Mouse (Mus musculus) kidney, embryonic 14.5 days (tissue): ENCODE measurements at regions not wholly inside any gene's neighbourhood (a gene's known extent, or its start where the extent isn't known, plus 50 kb on each side); places are given as distances from the start of the nearest gene placed in this dataset.

Experiments used
- ATAC-seq: fragments of 200-750 bp; cut with Nextera tagmentation; 2 replicates; pipeline ENCODE4 v1.8.0; 2017; ENCODE audit warnings: moderate number of reproducible peaks, mild to moderate bottlenecking, moderate TSS enrichment, moderate library complexity; ENCODE audit not compliant: low FRiP score, low TSS enrichment
- H3K27ac ChIP-seq: fragments of 300-500 bp; sonication (generic); 2 replicates; pipeline ENCODE4 v1.5.1; 2014; ENCODE audit warnings: low read depth, mild to moderate bottlenecking, low read length, moderate library complexity, mixed read lengths
- H3K27me3 ChIP-seq: fragments of 300-500 bp; sonication (generic); 2 replicates; pipeline ENCODE4 v1.6.1; 2014; ENCODE audit warnings: mild to moderate bottlenecking, low read length; ENCODE audit not compliant: control insufficient read depth, insufficient read depth
- H3K36me3 ChIP-seq: fragments of 300-500 bp; sonication (generic); 2 replicates; pipeline ENCODE4 v1.6.1; 2014; ENCODE audit warnings: low read length, mixed read lengths; ENCODE audit not compliant: control insufficient read depth, insufficient read depth
- H3K4me1 ChIP-seq: fragments of 300-500 bp; sonication (generic); 2 replicates; pipeline ENCODE4 v1.6.1; 2014; ENCODE audit warnings: low read length, mixed read lengths; ENCODE audit not compliant: control insufficient read depth, insufficient read depth
- H3K4me2 ChIP-seq: fragments of 300-500 bp; sonication (generic); replicated peaks from 2 replicates; pipeline ENCODE4 v1.6.1; 2014; ENCODE audit warnings: low read depth, mild to moderate bottlenecking, low read length
- H3K4me3 ChIP-seq: fragments of 300-500 bp; sonication (generic); 2 replicates; pipeline ENCODE4 v1.5.1; 2014; ENCODE audit warnings: mild to moderate bottlenecking, low read length
- H3K9ac ChIP-seq: fragments of 300-500 bp; sonication (generic); 2 replicates; pipeline ENCODE4 v1.6.1; 2014; ENCODE audit warnings: low read depth, mild to moderate bottlenecking, low read length, moderate library complexity
- H3K9me3 ChIP-seq: fragments of 300-500 bp; sonication (generic); 2 replicates; pipeline ENCODE4 v1.6.1; 2016; ENCODE audit warnings: low read length; ENCODE audit not compliant: control insufficient read depth
- WGBS: fragments of 180-500 bp; shearing (Covaris S2); extraction: QIAGEN DNeasy Blood & Tissue Kit; methylation state at CpG from one replicate; pipeline ENCODE4 v1.1.7; 2014; 5-methylcytosine and 5-hydroxymethylcytosine counted together

- Histone ChIP-seq H3K36me3 (no peaks in the 10 kb centered on the region), H3K9me3 (0 out of 2 replicates have a peak, but pooled peaks cover 2% of the 10 kb centered on the region), H3K4me1 (no peaks in the 10 kb centered on the region), H3K4me2 (no peak overlapping the region), H3K9ac (no peak overlapping the region), H3K4me3 (no peak overlapping the region), H3K27ac (no peak overlapping the region), H3K27me3 (no peaks in the 10 kb centered on the region)
- no peak for ATAC-seq
- WGBS, result 54% methylated on average over 3 of the region's 3 CpGs
Observed at GRCm38 (mm10) chr11:64579826-64580225, 143.4 kb upstream of the F930015N05Rik start.

DNA sequence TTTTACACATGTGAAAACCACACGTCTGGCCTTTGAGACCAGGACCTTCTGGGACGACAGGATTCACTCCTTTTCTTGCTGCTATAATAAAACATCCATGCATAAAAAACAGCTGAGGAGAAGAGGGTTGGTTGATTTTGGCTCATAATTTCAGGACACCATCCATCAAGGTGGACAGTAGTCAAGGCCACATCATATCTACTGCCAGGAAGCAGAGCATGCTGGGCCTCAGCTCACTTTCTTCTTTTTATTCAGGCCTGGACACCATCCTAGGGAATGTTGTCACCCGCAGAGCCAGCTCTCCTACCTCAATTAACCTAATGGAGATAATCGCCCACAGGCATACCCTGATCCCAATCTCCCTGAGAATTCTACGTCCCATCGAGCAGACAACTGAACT, 149.6 kb upstream of the F930015N05Rik start:
- Histone ChIP-seq H3K4me1 (no peaks in the 10 kb centered on the region), H3K27ac (no peak overlapping the region), H3K9ac (no peak overlapping the region), H3K27me3 (no peaks in the 10 kb centered on the region), H3K9me3 (no peaks in the 10 kb centered on the region), H3K4me3 (no peak overlapping the region), H3K36me3 (no peaks in the 10 kb centered on the region), H3K4me2 (no peak overlapping the region)
- 75% methylated on average over 6 of the region's 6 CpGs for WGBS
- ATAC-seq, result no peak

- H3K4me3 ChIP-seq, result no peak overlapping the region
- no peak overlapping the region for H3K27ac ChIP-seq
- no peaks in the 10 kb centered on the region for H3K4me1 ChIP-seq
- no peak overlapping the region for H3K9ac ChIP-seq
- no peaks in the 10 kb centered on the region for H3K27me3 ChIP-seq
- 79% methylated on average over 7 of the region's 7 CpGs for WGBS
- ATAC-seq, result no peak
- H3K9me3 ChIP-seq, result no peaks in the 10 kb centered on the region
- no peaks in the 10 kb centered on the region for H3K36me3 ChIP-seq
- H3K4me2 ChIP-seq, result no peak overlapping the region
Observed at GRCm38 (mm10) chr11:64587034-64587710, 150.7 kb upstream of the F930015N05Rik start.

- Histone ChIP-seq H3K9me3 (no peaks in the 10 kb centered on the region), H3K36me3 (no peaks in the 10 kb centered on the region), H3K9ac (no peak overlapping the region), H3K4me1 (no peaks in the 10 kb centered on the region), H3K4me2 (no peak overlapping the region), H3K4me3 (no peak overlapping the region), H3K27ac (no peak overlapping the region), H3K27me3 (peaks cover 2% of the 10 kb centered on the region)
- WGBS, result 20% methylated on average over 13 of the region's 13 CpGs
- peak; percentile 43; the same call in 1 of the 2 replicates for ATAC-seq
Observed at GRCm38 (mm10) chr11:64587751-64588600, 151.5 kb upstream of the F930015N05Rik start.

- Histone ChIP-seq H3K4me3 (no peak overlapping the region), H3K9me3 (no peaks in the 10 kb centered on the region), H3K36me3 (no peaks in the 10 kb centered on the region), H3K9ac (no peak overlapping the region), H3K27me3 (peaks cover 7% of the 10 kb centered on the region), H3K4me1 (no peaks in the 10 kb centered on the region), H3K4me2 (no peak overlapping the region), H3K27ac (no peak overlapping the region)
- WGBS, result 47% methylated on average over 6 of the region's 6 CpGs
- ATAC-seq, result no peak
Observed at GRCm38 (mm10) chr11:64588601-64588989, 152.1 kb upstream of the F930015N05Rik start.

DNA sequence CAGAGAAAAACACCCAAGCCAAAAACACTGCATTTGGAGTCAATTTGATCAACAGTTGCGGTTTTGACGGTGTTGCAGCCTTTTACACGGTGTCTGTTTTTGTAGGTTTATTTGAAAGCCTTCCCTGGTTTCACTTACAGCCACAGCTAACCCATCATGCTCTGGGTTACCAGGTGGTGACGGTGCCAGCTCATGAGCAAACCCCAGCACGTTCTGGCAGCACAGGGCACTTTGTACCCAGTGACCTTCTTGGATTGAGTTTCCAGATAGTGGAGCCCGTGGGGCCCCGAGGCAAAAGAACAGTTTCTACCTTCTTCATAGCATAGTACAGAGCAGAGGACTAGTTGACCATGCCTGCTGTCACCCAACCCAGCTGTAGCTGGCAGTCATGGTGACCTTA, 152.6 kb upstream of the F930015N05Rik start:
- H3K4me2 ChIP-seq, result no peak overlapping the region
- H3K4me3 ChIP-seq, result no peak overlapping the region
- no peak overlapping the region for H3K27ac ChIP-seq

GRCm38 (mm10) chr11:64590091-64590490, 153.6 kb upstream of the F930015N05Rik start:
- 80% methylated on average over 4 of the region's 4 CpGs for WGBS
- Histone ChIP-seq H3K27me3 (peaks cover 9% of the 10 kb centered on the region), H3K4me2 (no peak overlapping the region), H3K36me3 (no peaks in the 10 kb centered on the region), H3K9ac (no peak overlapping the region), H3K27ac (no peak overlapping the region), H3K4me1 (no peaks in the 10 kb centered on the region), H3K9me3 (no peaks in the 10 kb centered on the region), H3K4me3 (no peak overlapping the region)
- no peak for ATAC-seq

More for the DNA sequence above, 152.6 kb upstream of the F930015N05Rik start:
- Histone ChIP-seq H3K9ac (no peak overlapping the region), H3K27me3 (peaks cover 7% of the 10 kb centered on the region), H3K36me3 (no peaks in the 10 kb centered on the region), H3K9me3 (no peaks in the 10 kb centered on the region), H3K4me1 (no peaks in the 10 kb centered on the region)
- no peak for ATAC-seq
- WGBS, result 58% methylated on average over 7 of the region's 7 CpGs

DNA sequence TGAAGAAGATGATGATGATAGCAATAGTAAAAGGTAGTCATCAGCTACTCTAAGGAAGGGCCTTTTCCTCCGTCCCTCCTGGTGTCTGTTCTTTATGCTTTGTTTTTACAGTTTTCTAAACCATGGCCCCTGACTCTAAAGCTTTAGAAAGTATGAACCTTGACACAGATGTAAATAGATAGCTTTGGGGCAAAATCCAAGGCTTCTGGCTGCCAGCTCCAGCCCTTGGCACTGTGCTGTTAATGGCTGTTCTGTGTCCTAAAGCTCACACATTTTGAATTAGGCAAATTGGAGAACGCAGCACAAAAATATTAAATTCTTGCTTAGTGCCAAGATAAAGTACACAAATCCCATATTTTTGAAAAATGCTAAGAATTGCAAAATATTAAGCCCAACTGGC, 155.8 kb upstream of the F930015N05Rik start:
- Histone ChIP-seq H3K27me3 (peaks cover 10% of the 10 kb centered on the region), H3K27ac (no peak overlapping the region), H3K9me3 (no peaks in the 10 kb centered on the region), H3K4me1 (no peaks in the 10 kb centered on the region), H3K4me2 (no peak overlapping the region), H3K9ac (no peak overlapping the region), H3K4me3 (no peak overlapping the region), H3K36me3 (no peaks in the 10 kb centered on the region)
- ATAC-seq, result no peak
- 90% methylated on average over 2 of the region's 2 CpGs for WGBS

- Histone ChIP-seq H3K36me3 (no peaks in the 10 kb centered on the region), H3K27ac (no peak overlapping the region), H3K4me3 (no peak overlapping the region), H3K4me1 (no peaks in the 10 kb centered on the region), H3K4me2 (no peak overlapping the region), H3K27me3 (peaks cover 10% of the 10 kb centered on the region), H3K9ac (no peak overlapping the region), H3K9me3 (no peaks in the 10 kb centered on the region)
- 88% methylated on average over 4 of the region's 4 CpGs for WGBS
- ATAC-seq, result no peak
Observed at GRCm38 (mm10) chr11:64597305-64597704, 160.9 kb upstream of the F930015N05Rik start.
